Mouse (Mus musculus) kidney, adult 8-10 months (tissue): ENCODE results near the gene Smad1.
"Not testable (repeated sequence)": the region's sequence is repeated elsewhere in the genome, so short reads cannot be mapped to it uniquely, and the experiment has no call there.

Experiments
- DNase-seq, 2 experiments: peaks; one replicate each; pipeline ENCODE4 v3.0.0; 2022

Smad1 gene

GRCm38 (mm10) chr8:79398994-79399650 is at the start of gene Smad1:
Smad1 (minus strand) TSS chr8:79399518.
- peak; percentile 93 to 96 for DNase-seq

- DNase-seq, result no peak
Observed at GRCm38 (mm10) chr8:79447260-79447853, 48.0 kb upstream of the Smad1 start.

- DNase-seq, result no peak
Observed at GRCm38 (mm10) chr8:79443460-79444098, 44.3 kb upstream of the Smad1 start.

- no peak for DNase-seq
Observed at GRCm38 (mm10) chr8:79433953-79434500, 34.7 kb upstream of the Smad1 start.

- DNase-seq, result peak in 1 of 2 experiments; percentile 37
Observed at GRCm38 (mm10) chr8:79414907-79415306, 15.6 kb upstream of the Smad1 start.

GRCm38 (mm10) chr8:79410501-79410900 is 11.2 kb upstream of the Smad1 start:
- no peak for DNase-seq

- DNase-seq, result not testable (repeated sequence)
Observed at GRCm38 (mm10) chr8:79407356-79407755, 8.0 kb upstream of the Smad1 start.

GRCm38 (mm10) chr8:79404895-79405557 is 5.7 kb upstream of the Smad1 start:
- DNase-seq, result peak; percentile 49 to 76

- DNase-seq, result no peak
Observed at GRCm38 (mm10) chr8:79400671-79401070, 1.4 kb upstream of the Smad1 start.

GRCm38 (mm10) chr8:79398251-79398981 is 902 bp downstream of the Smad1 start:
- DNase-seq, result no peak

- no peak for DNase-seq
Observed at GRCm38 (mm10) chr8:79397705-79398250, 1.5 kb downstream of the Smad1 start.

GRCm38 (mm10) chr8:79396911-79397310 is 2.4 kb downstream of the Smad1 start:
- no peak for DNase-seq

GRCm38 (mm10) chr8:79394009-79394408 is 5.3 kb downstream of the Smad1 start:
- no peak for DNase-seq

GRCm38 (mm10) chr8:79393215-79393614 is 6.1 kb downstream of the Smad1 start:
- no peak for DNase-seq

- DNase-seq, result no peak
Observed at GRCm38 (mm10) chr8:79392649-79393048, 6.7 kb downstream of the Smad1 start.

- no peak for DNase-seq
Observed at GRCm38 (mm10) chr8:79391454-79391853, 7.9 kb downstream of the Smad1 start.

GRCm38 (mm10) chr8:79389074-79389786 is 10.1 kb downstream of the Smad1 start:
- DNase-seq, result peak; percentile 86 to 87

- DNase-seq, result no peak
Observed at GRCm38 (mm10) chr8:79386831-79387230, 12.5 kb downstream of the Smad1 start.

GRCm38 (mm10) chr8:79386358-79386757 is 13.0 kb downstream of the Smad1 start:
- no peak for DNase-seq

- no peak for DNase-seq
Observed at GRCm38 (mm10) chr8:79384276-79385271, 14.7 kb downstream of the Smad1 start.
